Mouse (Mus musculus): ENCODE data around the gene Sf3b3. TPM values are rescaled to one million over a fixed set of nuclear protein-coding genes. Genes with fewer than 3 reads are reported as not detected.
A peak's percentile ranks its signal among the peaks of the same experiment; 100 is the strongest.

Sf3b3 gene
- polyA plus RNA-seq, 1 experiment from 2014 or later, result 125 TPM

GRCm38 (mm10) chr8:110812349-110813080, 34.1 kb downstream of the Sf3b3 start:
- Histone ChIP-seq H3K4me3 (no peak overlapping the region), H3K36me3 (peaks cover 84% of the 10 kb centered on the region), H3K27me3 (no peaks in the 10 kb centered on the region), H3K4me2 (no peak overlapping the region), H3K9me3 (no peaks in the 10 kb centered on the region), H3K4me1 (peaks cover 24% of the 10 kb centered on the region), H3K27ac (no peak overlapping the region), H3K9ac (no peak overlapping the region)
- 94% methylated on average over 7 of the region's 7 CpGs for WGBS
- no peak for ATAC-seq (ENCODE audit: insufficient number of reproducible peaks, low FRiP score, low TSS enrichment, low read depth)

- no peaks in the 10 kb centered on the region for H3K27me3 ChIP-seq
- no peak overlapping the region for H3K9ac ChIP-seq
- no peaks in the 10 kb centered on the region for H3K9me3 ChIP-seq
- H3K4me1 ChIP-seq, result peaks cover 25% of the 10 kb centered on the region
- WGBS, result 90% methylated on average over 7 of the region's 7 CpGs
- ATAC-seq (ENCODE audit: insufficient number of reproducible peaks, low FRiP score, low TSS enrichment, low read depth), result no peak
- no peak overlapping the region for H3K27ac ChIP-seq
- H3K4me3 ChIP-seq, result no peak overlapping the region
- peaks cover 77% of the 10 kb centered on the region for H3K36me3 ChIP-seq
- no peak overlapping the region for H3K4me2 ChIP-seq
Observed at GRCm38 (mm10) chr8:110811793-110812192, 34.8 kb downstream of the Sf3b3 start.

GRCm38 (mm10) chr8:110811116-110811515, 35.5 kb downstream of the Sf3b3 start:
- no peak overlapping the region for H3K4me2 ChIP-seq
- H3K9me3 ChIP-seq, result no peaks in the 10 kb centered on the region
- H3K4me1 ChIP-seq, result peaks cover 28% of the 10 kb centered on the region
- no peaks in the 10 kb centered on the region for H3K27me3 ChIP-seq
- WGBS, result 93% methylated on average over 3 of the region's 3 CpGs
- H3K9ac ChIP-seq, result no peak overlapping the region
- no peak for ATAC-seq (ENCODE audit: insufficient number of reproducible peaks, low FRiP score, low TSS enrichment, low read depth)
- H3K36me3 ChIP-seq, result peaks cover 71% of the 10 kb centered on the region
- H3K27ac ChIP-seq, result 0 out of 2 replicates have a peak overlapping the region, but pooled peaks have one; percentile 66
- H3K4me3 ChIP-seq, result no peak overlapping the region

- Histone ChIP-seq H3K9ac (no peak overlapping the region), H3K27me3 (no peaks in the 10 kb centered on the region), H3K36me3 (peaks cover 66% of the 10 kb centered on the region), H3K27ac (peak overlapping the region; percentile 66), H3K4me1 (peaks cover 30% of the 10 kb centered on the region), H3K4me2 (no peak overlapping the region), H3K9me3 (no peaks in the 10 kb centered on the region), H3K4me3 (no peak overlapping the region)
- WGBS, result 84% methylated on average over 7 of the region's 7 CpGs
- ATAC-seq (ENCODE audit: insufficient number of reproducible peaks, low FRiP score, low TSS enrichment, low read depth), result no peak
Observed at GRCm38 (mm10) chr8:110810481-110811065, 36.0 kb downstream of the Sf3b3 start.

GRCm38 (mm10) chr8:110809831-110810230, 36.8 kb downstream of the Sf3b3 start:
- Histone ChIP-seq H3K27me3 (no peaks in the 10 kb centered on the region), H3K9me3 (no peaks in the 10 kb centered on the region), H3K4me2 (no peak overlapping the region), H3K4me3 (no peak overlapping the region), H3K27ac (peak overlapping the region; percentile 66; the same call in 1 of the 2 replicates), H3K9ac (no peak overlapping the region), H3K4me1 (peaks cover 31% of the 10 kb centered on the region), H3K36me3 (peaks cover 59% of the 10 kb centered on the region)
- no peak for ATAC-seq (ENCODE audit: insufficient number of reproducible peaks, low FRiP score, low TSS enrichment, low read depth)
- WGBS, result 40% methylated on average over 2 of the region's 2 CpGs

- H3K4me2 ChIP-seq, result no peak overlapping the region
- 44% methylated on average over 13 of the region's 13 CpGs for WGBS
- no peaks in the 10 kb centered on the region for H3K9me3 ChIP-seq
- no peak overlapping the region for H3K9ac ChIP-seq
- H3K4me1 ChIP-seq, result peaks cover 31% of the 10 kb centered on the region
- no peaks in the 10 kb centered on the region for H3K27me3 ChIP-seq
- ATAC-seq (ENCODE audit: insufficient number of reproducible peaks, low FRiP score, low TSS enrichment, low read depth), result peak; percentile 68
- H3K4me3 ChIP-seq, result no peak overlapping the region
- H3K36me3 ChIP-seq, result peaks cover 49% of the 10 kb centered on the region
- H3K27ac ChIP-seq, result peak overlapping the region; percentile 66
Observed at GRCm38 (mm10) chr8:110808495-110809472, 37.8 kb downstream of the Sf3b3 start.

- no peak for ATAC-seq (ENCODE audit: insufficient number of reproducible peaks, low FRiP score, low TSS enrichment, low read depth)
- Histone ChIP-seq H3K9ac (no peak overlapping the region), H3K27ac (no peak overlapping the region), H3K4me2 (no peak overlapping the region), H3K9me3 (no peaks in the 10 kb centered on the region), H3K4me3 (no peak overlapping the region), H3K4me1 (peaks cover 33% of the 10 kb centered on the region), H3K36me3 (peaks cover 22% of the 10 kb centered on the region), H3K27me3 (no peaks in the 10 kb centered on the region)
- WGBS, result 82% methylated on average over 1 of the region's 1 CpGs
Observed at GRCm38 (mm10) chr8:110806146-110806545, 40.4 kb downstream of the Sf3b3 start.

GRCm38 (mm10) chr8:110805669-110806068, 40.9 kb downstream of the Sf3b3 start, which contains the start of gene Il34:
Gene Il34 (minus strand): TSS chr8:110805924.
- H3K4me1 ChIP-seq, result peaks cover 33% of the 10 kb centered on the region
- no peaks in the 10 kb centered on the region for H3K27me3 ChIP-seq
- no peak for ATAC-seq (ENCODE audit: insufficient number of reproducible peaks, low FRiP score, low TSS enrichment, low read depth)
- no peaks in the 10 kb centered on the region for H3K9me3 ChIP-seq
- H3K36me3 ChIP-seq, result peaks cover 18% of the 10 kb centered on the region
- no peak within 1 kb of the TSS for H3K27ac ChIP-seq
- peak within 1 kb of the TSS; percentile 9; the same call in 1 of the 2 replicates for H3K4me3 ChIP-seq
- 28% methylated on average over 12 of the region's 12 CpGs for WGBS
- H3K4me2 ChIP-seq, result no peak within 1 kb of the TSS
- H3K9ac ChIP-seq, result no peak within 1 kb of the TSS

GRCm38 (mm10) chr8:110804825-110805514, 41.6 kb downstream of the Sf3b3 start:
- Histone ChIP-seq H3K4me1 (peaks cover 29% of the 10 kb centered on the region), H3K4me2 (no peak overlapping the region), H3K27ac (no peak overlapping the region), H3K27me3 (no peaks in the 10 kb centered on the region), H3K4me3 (no peak overlapping the region), H3K9ac (no peak overlapping the region), H3K36me3 (peaks cover 11% of the 10 kb centered on the region), H3K9me3 (no peaks in the 10 kb centered on the region)
- no peak for ATAC-seq (ENCODE audit: insufficient number of reproducible peaks, low FRiP score, low TSS enrichment, low read depth)
- 47% methylated on average over 3 of the region's 3 CpGs for WGBS

GRCm38 (mm10) chr8:110803856-110804255, 42.7 kb downstream of the Sf3b3 start:
- Histone ChIP-seq H3K27me3 (no peaks in the 10 kb centered on the region), H3K27ac (no peak overlapping the region), H3K36me3 (no peaks in the 10 kb centered on the region), H3K4me2 (no peak overlapping the region), H3K4me1 (peaks cover 18% of the 10 kb centered on the region), H3K4me3 (no peak overlapping the region), H3K9me3 (no peaks in the 10 kb centered on the region), H3K9ac (no peak overlapping the region)
- WGBS, result 72% methylated on average over 9 of the region's 9 CpGs
- ATAC-seq (ENCODE audit: insufficient number of reproducible peaks, low FRiP score, low TSS enrichment, low read depth), result no peak

GRCm38 (mm10) chr8:110802988-110803387, 43.6 kb downstream of the Sf3b3 start:
- H3K4me3 ChIP-seq, result no peak overlapping the region
- no peak overlapping the region for H3K4me2 ChIP-seq
- H3K4me1 ChIP-seq, result 0 out of 2 replicates have a peak, but pooled peaks cover 13% of the 10 kb centered on the region
- H3K27ac ChIP-seq, result no peak overlapping the region
- H3K27me3 ChIP-seq, result no peaks in the 10 kb centered on the region
- H3K9me3 ChIP-seq, result no peaks in the 10 kb centered on the region
- no peak overlapping the region for H3K9ac ChIP-seq
- WGBS, result 75% methylated on average over 5 of the region's 5 CpGs
- no peaks in the 10 kb centered on the region for H3K36me3 ChIP-seq
- ATAC-seq (ENCODE audit: insufficient number of reproducible peaks, low FRiP score, low TSS enrichment, low read depth), result no peak
